Mouse (Mus musculus) embryonic facial prominence, embryonic 14.5 days (tissue): ENCODE measurements around the gene Arfgap3. TPM values are rescaled to one million over a fixed set of nuclear protein-coding genes. Genes with fewer than 3 reads are reported as not detected.

Experiments used
- ATAC-seq: fragments of 200-750 bp; cut with Nextera tagmentation; 2 replicates; pipeline ENCODE4 v1.8.0; 2017; ENCODE audit warnings: low read depth, moderate number of reproducible peaks, moderate TSS enrichment
- DNase-seq: peaks from one replicate; pipeline ENCODE4 v3.0.0-alpha.2; 2015; ENCODE audit warnings: low spot score
- H3K27ac ChIP-seq: fragments of 300-500 bp; sonication (generic); replicated peaks from 2 replicates; pipeline ENCODE4 v1.5.1; 2014; ENCODE audit warnings: low read depth, mild to moderate bottlenecking, low read length, moderate library complexity
- H3K27me3 ChIP-seq: fragments of 300-500 bp; sonication (generic); replicated peaks from 2 replicates; pipeline ENCODE4 v1.6.1; 2014; ENCODE audit warnings: low read length; ENCODE audit not compliant: control insufficient read depth, insufficient read depth
- H3K36me3 ChIP-seq: fragments of 300-500 bp; sonication (generic); 2 replicates; pipeline ENCODE4 v1.6.1; 2014; ENCODE audit warnings: low read length, mixed read lengths; ENCODE audit not compliant: control insufficient read depth, insufficient read depth
- H3K4me1 ChIP-seq: fragments of 300-500 bp; sonication (generic); 2 replicates; pipeline ENCODE4 v1.6.1; 2014; ENCODE audit warnings: antibody characterized with exemption, low read length; ENCODE audit not compliant: control insufficient read depth, insufficient read depth
- H3K4me2 ChIP-seq: fragments of 300-500 bp; sonication (generic); 2 replicates; pipeline ENCODE4 v1.6.1; 2014; ENCODE audit warnings: low read depth, mild to moderate bottlenecking, low read length, moderate library complexity, mixed read lengths
- H3K4me3 ChIP-seq: fragments of 300-500 bp; sonication (generic); 2 replicates; pipeline ENCODE4 v1.5.1; 2014; ENCODE audit warnings: low read depth, mild to moderate bottlenecking, low read length
- H3K9ac ChIP-seq: fragments of 300-500 bp; sonication (generic); 2 replicates; pipeline ENCODE4 v1.6.1; 2014; ENCODE audit warnings: low read depth, mild to moderate bottlenecking, low read length, moderate library complexity, mixed read lengths
- H3K9me3 ChIP-seq: fragments of 300-500 bp; sonication (generic); 2 replicates; pipeline ENCODE4 v1.6.1; 2016; ENCODE audit warnings: low read length; ENCODE audit not compliant: control insufficient read depth
- WGBS: fragments of 180-500 bp; shearing (Covaris S2); extraction: QIAGEN DNeasy Blood & Tissue Kit; methylation state at CpG from one replicate; pipeline ENCODE4 v1.1.7; 2014; 5-methylcytosine and 5-hydroxymethylcytosine counted together
- polyA plus RNA-seq: library from polyadenylated mRNA; unstranded; fragments of >200 nt; fragmentation: Nextera tagmentation; extraction: Ambion mirVana; gene quantifications from 2 replicates; pipeline ENCODE4 v1.2.1, GENCODE M21; 2014

Arfgap3 gene
- polyA plus RNA-seq, 1 experiment from 2014 or later, result 63.3 TPM

DNA sequence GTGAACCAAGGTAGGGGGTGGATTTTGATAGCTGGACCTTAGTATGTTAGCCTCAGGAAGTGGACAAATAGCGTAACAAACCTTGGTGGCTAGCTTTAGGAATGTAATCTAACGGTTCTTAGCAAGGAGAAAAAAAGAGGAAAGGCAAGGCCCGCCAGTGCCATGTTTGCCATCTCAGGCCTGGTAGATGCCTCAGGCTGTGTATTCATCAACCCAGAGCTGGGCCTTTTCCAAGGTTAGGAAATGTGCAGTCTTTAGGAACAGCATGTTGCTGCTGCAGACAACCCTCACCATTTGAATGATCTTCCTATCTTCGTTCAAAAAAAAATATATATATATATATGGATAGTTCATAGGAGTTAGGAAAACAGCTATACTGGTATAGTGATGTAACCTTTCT, 1.5 kb upstream of the Arfgap3 start:
- peaks cover 9% of the 10 kb centered on the region for H3K4me1 ChIP-seq
- DNase-seq (no peak), ATAC-seq (no peak)
- H3K9me3 ChIP-seq, result no peaks in the 10 kb centered on the region
- no peak overlapping the region for H3K9ac ChIP-seq
- peaks cover 3% of the 10 kb centered on the region; the same call in 1 of the 2 replicates for H3K36me3 ChIP-seq
- H3K4me3 ChIP-seq, result no peak overlapping the region
- 80% methylated on average over 4 of the region's 4 CpGs for WGBS
- H3K27me3 ChIP-seq, result no peaks in the 10 kb centered on the region
- H3K4me2 ChIP-seq, result no peak overlapping the region
- no peak overlapping the region for H3K27ac ChIP-seq

DNA sequence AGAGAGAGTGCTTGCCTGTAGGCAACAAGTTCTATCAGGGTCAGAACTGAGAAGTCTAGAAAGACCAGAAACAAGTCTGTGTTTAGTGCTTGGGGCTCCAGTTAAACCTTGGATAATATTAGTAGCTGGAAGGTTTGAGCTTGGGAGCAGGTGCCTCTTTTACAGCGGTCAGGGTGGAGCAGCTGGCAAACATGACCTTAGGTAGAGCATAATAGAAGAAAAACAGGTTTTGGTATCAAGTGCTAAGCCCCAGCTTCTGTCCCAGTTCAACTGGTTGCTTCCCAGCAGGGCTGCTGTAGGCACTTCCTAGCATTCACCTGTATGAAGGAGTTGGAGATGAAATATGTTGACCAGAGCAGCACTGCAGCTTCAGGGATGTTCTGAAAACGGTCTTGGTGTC, 812 bp upstream of the Arfgap3 start:
- Histone ChIP-seq H3K4me3 (no peak overlapping the region; the same call in 1 of the 2 replicates), H3K9me3 (no peaks in the 10 kb centered on the region), H3K27ac (peak overlapping the region; percentile 77; the same call in 1 of the 2 replicates), H3K27me3 (no peaks in the 10 kb centered on the region), H3K4me1 (peaks cover 9% of the 10 kb centered on the region), H3K9ac (peak overlapping the region; percentile 88), H3K4me2 (peak overlapping the region; percentile 72), H3K36me3 (peaks cover 8% of the 10 kb centered on the region; the same call in 1 of the 2 replicates)
- ATAC-seq, result no peak; the same call in 1 of the 2 replicates
- DNase-seq, result peak; percentile 36
- WGBS, result 62% methylated on average over 2 of the region's 2 CpGs

DNA sequence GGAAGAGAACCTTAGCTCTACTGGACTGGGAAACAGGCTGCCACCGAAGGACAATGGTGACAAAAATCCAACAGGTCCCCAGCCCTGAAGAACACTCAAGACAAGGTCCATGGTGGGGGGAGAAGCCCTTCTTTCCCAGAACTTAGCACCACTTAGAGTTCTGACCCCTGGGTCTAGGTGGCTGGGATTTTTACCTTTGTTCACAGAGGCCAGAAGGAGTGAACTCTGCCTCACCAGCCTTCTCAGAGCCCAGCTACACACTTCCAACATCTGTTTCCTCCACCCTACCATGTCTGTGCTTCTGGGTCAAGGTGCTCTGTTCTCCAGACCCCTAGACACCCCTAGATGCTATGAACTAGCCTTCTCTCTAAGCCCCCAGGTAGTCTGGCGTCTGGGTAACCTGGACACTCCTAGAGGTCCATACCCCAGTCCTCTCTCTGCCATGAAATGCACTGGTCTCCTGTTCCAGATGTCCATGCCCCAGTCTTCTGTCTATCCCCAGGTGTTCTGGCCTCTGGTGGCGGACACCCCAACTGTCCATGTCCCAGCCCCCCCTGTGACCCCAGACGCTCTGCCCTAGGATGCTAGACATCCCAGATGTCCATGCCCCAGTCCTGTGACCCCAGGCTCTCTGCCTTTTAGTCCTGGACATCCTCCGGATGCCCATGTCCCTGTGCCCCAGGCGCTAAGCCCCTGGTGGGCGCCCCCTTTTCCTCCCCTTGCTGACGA, 658 bp downstream of the Arfgap3 start:
- ATAC-seq, result peak; percentile 3; the same call in 1 of the 2 replicates
- 15% methylated on average over 8 of the region's 8 CpGs for WGBS

DNA sequence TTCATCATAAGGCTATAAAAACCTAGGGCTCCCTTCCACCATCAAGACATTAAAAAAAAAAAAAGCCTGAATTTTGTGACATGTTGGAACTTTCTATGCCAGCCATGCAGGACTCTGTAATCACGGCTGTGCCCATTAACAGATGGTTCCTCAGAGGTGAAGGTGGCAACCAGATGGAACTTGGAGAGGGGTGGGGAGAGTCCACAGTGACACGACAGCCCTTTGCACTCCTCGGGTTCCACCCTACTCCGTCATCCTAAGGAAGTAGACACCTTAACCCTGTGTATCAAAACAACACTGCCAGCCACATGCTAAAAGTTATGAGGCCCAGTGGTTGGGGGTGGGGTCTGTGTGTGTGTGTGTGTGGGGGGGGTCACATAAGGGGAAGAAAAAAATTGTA, 1.3 kb downstream of the Arfgap3 start:
- Histone ChIP-seq H3K4me3 (peak overlapping the region; percentile 88), H3K36me3 (peaks cover 8% of the 10 kb centered on the region; the same call in 1 of the 2 replicates), H3K9ac (peak overlapping the region; percentile 88; the same call in 1 of the 2 replicates), H3K9me3 (no peaks in the 10 kb centered on the region), H3K4me2 (peak overlapping the region; percentile 72), H3K27me3 (no peaks in the 10 kb centered on the region), H3K27ac (no peak overlapping the region), H3K4me1 (peaks cover 9% of the 10 kb centered on the region)
- DNase-seq, result no peak
- ATAC-seq, result no peak
- WGBS, result 60% methylated on average over 4 of the region's 4 CpGs

More for the DNA sequence above, 658 bp downstream of the Arfgap3 start:
- H3K4me2 ChIP-seq, result peak overlapping the region; percentile 72
- peaks cover 8% of the 10 kb centered on the region; the same call in 1 of the 2 replicates for H3K36me3 ChIP-seq
- H3K4me3 ChIP-seq, result peak overlapping the region; percentile 88
- peak overlapping the region; percentile 88 for H3K9ac ChIP-seq
- DNase-seq, result no peak
- peaks cover 9% of the 10 kb centered on the region for H3K4me1 ChIP-seq
- H3K27ac ChIP-seq, result peak overlapping the region; percentile 64
- H3K9me3 ChIP-seq, result no peaks in the 10 kb centered on the region
- H3K27me3 ChIP-seq, result no peaks in the 10 kb centered on the region

DNA sequence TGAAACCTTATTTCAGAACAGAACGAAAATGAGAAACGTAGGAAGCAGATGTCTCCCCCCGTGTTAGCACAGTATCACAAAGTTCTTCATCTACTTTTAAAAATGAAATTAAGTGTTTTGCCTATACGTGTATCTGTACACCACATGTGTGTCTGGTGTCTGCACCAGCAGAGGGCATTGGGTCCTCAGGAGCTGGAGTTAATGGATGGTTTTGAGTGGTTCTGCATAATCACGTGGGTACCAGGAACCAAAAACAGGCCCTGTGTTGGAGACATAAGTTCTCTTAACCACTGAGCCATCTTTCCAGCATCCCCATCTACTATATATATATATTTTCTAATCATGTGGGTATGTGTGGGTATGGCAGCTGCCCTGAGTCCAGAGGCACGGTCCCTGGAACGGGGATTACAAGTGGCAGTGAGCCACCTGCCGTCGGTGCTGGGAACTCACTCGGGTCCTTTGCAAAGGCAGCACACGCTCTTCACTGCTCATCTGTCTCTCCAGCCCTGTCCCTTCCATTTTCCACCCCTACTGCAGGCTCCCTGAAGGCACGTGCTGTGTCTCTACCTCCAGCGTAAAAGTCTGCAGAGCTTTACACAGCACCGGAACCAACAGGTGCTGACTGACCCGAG, 4.0 kb downstream of the Arfgap3 start:
- ATAC-seq, result no peak
- H3K9me3 ChIP-seq, result no peaks in the 10 kb centered on the region
- H3K36me3 ChIP-seq, result peaks cover 24% of the 10 kb centered on the region
- no peaks in the 10 kb centered on the region for H3K27me3 ChIP-seq
- H3K27ac ChIP-seq, result no peak overlapping the region
- H3K9ac ChIP-seq, result no peak overlapping the region
- DNase-seq, result no peak
- H3K4me3 ChIP-seq, result no peak overlapping the region
- H3K4me2 ChIP-seq, result no peak overlapping the region
- H3K4me1 ChIP-seq, result peaks cover 9% of the 10 kb centered on the region
- WGBS, result 88% methylated on average over 15 of the region's 15 CpGs

DNA sequence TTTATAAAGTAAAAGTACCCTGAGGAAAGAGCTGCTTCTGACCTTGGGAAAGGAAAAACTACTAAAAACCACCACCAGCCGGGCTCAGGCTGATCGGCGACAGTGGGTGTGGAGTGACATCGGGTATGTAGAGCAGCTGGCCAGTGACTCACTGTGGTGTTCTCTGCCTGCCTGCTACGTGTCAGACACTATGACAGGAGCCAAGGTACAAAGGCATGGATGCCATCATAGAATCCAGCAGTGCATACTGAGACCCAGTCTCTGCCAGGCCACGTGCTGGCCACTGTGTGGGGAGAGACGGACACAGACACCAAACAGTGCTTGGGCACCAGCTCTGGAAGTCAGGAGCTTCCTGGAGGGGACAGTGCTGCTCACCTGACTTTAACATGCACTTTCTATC, 5.1 kb downstream of the Arfgap3 start:
- H3K9me3 ChIP-seq, result no peaks in the 10 kb centered on the region
- no peak overlapping the region for H3K4me3 ChIP-seq
- H3K4me2 ChIP-seq, result no peak overlapping the region
- peaks cover 9% of the 10 kb centered on the region for H3K4me1 ChIP-seq
- 57% methylated on average over 7 of the region's 7 CpGs for WGBS
- ATAC-seq (peak; percentile 38; the same call in 1 of the 2 replicates), DNase-seq (peak; percentile 33)
- H3K36me3 ChIP-seq, result peaks cover 34% of the 10 kb centered on the region
- H3K27ac ChIP-seq, result 0 out of 2 replicates have a peak overlapping the region, but pooled peaks have one; percentile 21
- H3K27me3 ChIP-seq, result no peaks in the 10 kb centered on the region
- no peak overlapping the region for H3K9ac ChIP-seq

DNA sequence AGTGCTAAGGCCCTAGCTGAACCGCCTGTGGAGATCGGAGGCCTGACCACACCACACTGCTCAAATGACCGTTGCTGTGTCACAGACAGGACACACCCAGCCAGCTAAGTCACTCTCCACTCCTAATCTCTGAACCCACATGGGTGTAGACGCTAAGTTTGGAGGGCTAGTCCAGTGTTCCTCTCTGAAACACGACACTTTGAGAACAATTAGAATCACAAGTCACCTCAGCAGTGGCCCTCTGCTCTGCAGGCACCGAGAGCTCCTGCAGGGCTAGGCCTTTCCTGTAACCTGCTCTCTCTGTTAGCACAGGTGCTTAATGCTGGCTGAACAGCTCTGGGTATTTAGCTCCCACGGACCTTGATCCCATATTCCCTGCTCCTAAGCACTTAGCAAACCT, 5.9 kb downstream of the Arfgap3 start:
- Histone ChIP-seq H3K9me3 (no peaks in the 10 kb centered on the region), H3K9ac (0 out of 2 replicates have a peak overlapping the region, but pooled peaks have one; percentile 34), H3K4me2 (no peak overlapping the region), H3K27me3 (no peaks in the 10 kb centered on the region), H3K4me3 (no peak overlapping the region), H3K27ac (no peak overlapping the region), H3K36me3 (peaks cover 35% of the 10 kb centered on the region), H3K4me1 (peaks cover 6% of the 10 kb centered on the region)
- peak; percentile 17 for DNase-seq
- ATAC-seq, result no peak; the same call in 1 of the 2 replicates
- WGBS, result 31% methylated on average over 7 of the region's 7 CpGs

DNA sequence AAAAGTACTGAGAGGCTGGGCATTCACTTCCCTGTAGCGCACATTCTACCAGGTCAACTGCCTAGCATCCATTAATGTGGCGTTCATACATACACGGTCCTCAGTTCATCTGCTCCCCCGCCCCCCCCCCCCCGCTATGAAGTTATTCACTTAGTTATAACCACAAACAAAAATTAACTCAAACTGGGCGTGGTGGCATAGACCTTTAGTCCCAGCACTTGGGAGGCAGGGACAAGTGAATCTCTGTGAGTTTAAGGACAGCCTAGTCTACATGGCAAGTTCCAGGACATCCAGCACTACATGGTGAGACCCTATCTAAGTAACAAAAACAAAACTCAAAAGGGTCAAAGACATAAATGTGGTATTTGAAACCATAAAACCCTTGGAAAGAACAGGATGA, 11.1 kb downstream of the Arfgap3 start:
- WGBS, result 90% methylated on average over 6 of the region's 6 CpGs
- H3K9ac ChIP-seq, result no peak overlapping the region
- peaks cover 66% of the 10 kb centered on the region for H3K36me3 ChIP-seq
- H3K27ac ChIP-seq, result no peak overlapping the region
- ATAC-seq (no peak), DNase-seq (no peak)
- no peaks in the 10 kb centered on the region for H3K9me3 ChIP-seq
- H3K4me1 ChIP-seq, result no peaks in the 10 kb centered on the region
- H3K27me3 ChIP-seq, result no peaks in the 10 kb centered on the region
- no peak overlapping the region for H3K4me2 ChIP-seq
- no peak overlapping the region for H3K4me3 ChIP-seq
